Mouse (Mus musculus) E14TG2a.4 (cell line): ENCODE results near the gene Dpyd.

Experiments used
- CTCF ChIP-seq: conservative IDR thresholded peaks from 2 replicates; pipeline ENCODE4 v1.5.1; 2014; ENCODE audit warnings: low read length
- NANOG ChIP-seq: IDR thresholded peaks from 2 replicates; pipeline ENCODE4 v1.6.1; 2014; ENCODE audit warnings: borderline replicate concordance, low read length, mixed read lengths

- no peak for TF ChIP-seq CTCF
- no peak for TF ChIP-seq NANOG
Measured at GRCm38 (mm10) chr3:119021255-119021654, 459.3 kb downstream of the Dpyd start.
